Mouse (Mus musculus): ENCODE measurements around the gene Amacr.

DNA sequence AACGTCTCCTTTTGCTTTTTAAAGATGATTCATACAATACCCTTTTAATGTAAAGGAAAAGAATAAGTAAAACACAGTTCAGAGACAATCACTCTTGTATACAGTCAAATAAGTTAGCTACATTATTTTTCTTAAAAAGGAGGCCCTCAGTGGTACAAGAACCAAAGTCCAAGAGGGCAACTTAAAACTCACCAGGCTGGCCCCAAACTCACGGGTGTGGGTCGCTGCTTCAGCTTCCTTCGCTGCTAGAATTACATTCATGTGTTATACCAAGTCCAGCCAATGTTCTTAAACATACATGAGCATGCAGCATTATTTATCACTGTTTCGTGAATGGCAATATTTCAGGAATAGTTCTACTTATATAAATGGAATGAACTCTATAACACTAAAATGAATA, 10.8 kb upstream of the Amacr start:
- TF ChIP-seq CTCF (IDR thresholded peaks at IDR 0.05; ENCODE audit: low read depth) (no peak), EP300 (optimal IDR thresholded peaks at IDR 0.05) (no peak)

All from stomach, postnatal 0 days (tissue).